Mouse (Mus musculus) cerebellum, adult 2 months (tissue): ENCODE data around the gene Ccdc194.

Experiments
- CTCF ChIP-seq: fragments of 200-500 bp; IDR thresholded peaks from 2 replicates; pipeline ENCODE4 v1.5.1; 2011; ENCODE audit warnings: low read depth, mild to moderate bottlenecking, control low read depth, low read length, moderate library complexity, borderline replicate concordance; ENCODE audit not compliant: insufficient read depth
- POLR2A ChIP-seq: fragments of 200-500 bp; IDR thresholded peaks from 2 replicates; pipeline ENCODE4 v1.6.1; 2011; ENCODE audit warnings: low read length, control low read depth, borderline replicate concordance; ENCODE audit not compliant: insufficient read depth

DNA sequence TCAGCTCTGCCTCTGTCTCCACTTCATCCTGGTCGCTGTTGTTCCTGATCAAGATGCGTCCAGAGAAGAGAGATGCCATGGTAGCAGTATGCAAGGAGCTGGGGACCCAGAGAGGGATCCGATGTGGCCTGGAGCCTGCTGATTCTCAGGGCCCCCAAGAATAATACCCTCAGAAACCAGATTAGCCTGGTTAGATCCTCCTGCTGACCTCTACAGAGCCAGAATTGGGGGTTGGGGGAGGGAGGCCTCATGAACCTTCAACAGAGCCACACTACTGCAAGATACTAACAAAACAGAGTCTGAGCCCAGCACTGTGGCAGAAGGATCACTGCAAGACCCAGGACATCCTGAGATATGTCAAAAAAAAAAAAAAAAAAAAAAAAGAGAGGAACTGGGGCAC, 41.0 kb upstream of the Ccdc194 start, which contains the start of gene Nxnl1:
- no peak for TF ChIP-seq POLR2A
- no peak for TF ChIP-seq CTCF
